Comparison of ENCODE assay signal across 8 mouse cellular contexts in the genomic region with DNA sequence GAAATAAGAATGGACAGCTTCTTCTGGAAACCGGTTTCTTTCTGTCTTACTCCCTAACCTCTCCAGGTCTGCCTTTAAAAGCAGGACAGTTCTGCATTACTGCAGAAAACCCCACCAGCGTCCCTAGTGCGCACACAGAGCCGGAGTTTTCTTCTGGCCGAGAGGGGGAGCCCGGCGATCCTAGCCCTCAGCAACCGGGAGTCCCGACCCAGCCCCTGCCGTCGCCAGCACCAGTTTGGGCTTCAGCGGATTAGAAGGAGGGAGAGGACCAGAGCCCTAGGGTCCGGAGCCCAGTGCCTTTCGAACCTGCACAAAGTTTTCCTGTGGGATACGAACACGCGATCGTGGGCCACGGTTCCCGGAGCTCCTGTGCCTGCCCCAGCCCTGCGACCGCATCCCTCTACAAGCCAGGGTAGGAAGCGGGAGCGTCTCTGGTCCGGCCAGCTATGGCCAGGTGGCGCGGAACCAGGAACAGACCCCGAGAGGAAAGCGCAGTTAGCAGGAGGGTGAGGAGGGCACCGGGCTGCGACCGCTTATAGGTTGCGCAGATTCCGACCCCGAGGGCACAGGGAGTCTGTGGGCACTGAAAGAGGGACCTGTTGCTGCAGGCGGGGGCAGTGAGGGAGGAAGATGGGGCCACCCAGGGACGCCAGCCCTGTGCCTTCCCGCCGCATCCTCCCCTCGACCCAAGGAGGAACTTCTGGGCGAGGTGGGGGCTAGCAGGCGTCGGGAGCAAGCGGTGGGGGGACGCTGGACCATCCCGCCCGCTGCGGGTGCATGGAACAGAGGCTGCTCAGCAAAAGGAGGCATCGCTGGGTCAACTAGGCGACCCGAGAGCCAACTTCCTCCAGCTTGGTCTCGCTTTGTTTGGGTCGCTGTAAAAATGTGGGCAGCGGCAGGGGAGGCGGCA. TPM values are rescaled to one million over a fixed set of nuclear protein-coding genes. Genes with fewer than 3 reads are reported as not detected.
A peak's percentile ranks its signal among the peaks of the same experiment; 100 is the strongest.
DNase-seq lines count a peak whose midpoint lies in the region; ATAC-seq and TF ChIP-seq lines count a peak whose summit lies in the region.

Gene Gulp1, plus strand, starts transcription at position 51 of the 910 bp plus-strand sequence.

- H3K9ac ChIP-seq in lung, embryonic 14.5 days: peak within 1 kb of the TSS; percentile 84

- peak within 1 kb of the TSS; percentile 78 for H3K4me3 ChIP-seq in lung, embryonic 14.5 days (ENCODE audit: low read depth, low read length)

- peak; percentile 73 for TF ChIP-seq CTCF in lung, embryonic 14.5 days (IDR thresholded peaks at IDR 0.05; ENCODE audit: low read depth)

- H3K27me3 ChIP-seq in lung, embryonic 14.5 days (ENCODE audit: insufficient read depth, low read length): no peaks in the 10 kb centered on the region

- ATAC-seq in frontal cortex, adult (ENCODE audit: low TSS enrichment): peak; percentile 94
- ATAC-seq in lung, embryonic 14.5 days (ENCODE audit: insufficient read depth): peak; percentile 91

- DNase-seq in NIH3T3 (ENCODE audit: low read depth): peak; percentile 90
- peak; percentile 7 for DNase-seq in cerebellum, adult 9-10 months
- DNase-seq in heart, postnatal 4 days: peak; percentile 82
- peak; percentile 8 for DNase-seq in layer of hippocampus, adult 9-11 months
- peak; percentile 91 for DNase-seq in lung, embryonic 14.5 days
- DNase-seq in ovary, postnatal 10 days (ENCODE audit: low spot score): peak; percentile 58
- DNase-seq in urinary bladder, postnatal 4 days (ENCODE audit: low spot score in 2 of 2): peak; percentile 73 to 80

- H3K36me3 ChIP-seq in lung, embryonic 14.5 days (ENCODE audit: insufficient read depth): no peaks in the 10 kb centered on the region

- peaks cover 6% of the 10 kb centered on the region; the same call in 1 of the 2 replicates for H3K4me1 ChIP-seq in lung, embryonic 14.5 days (ENCODE audit: insufficient read depth)

- peak within 1 kb of the TSS; percentile 93 for H3K27ac ChIP-seq in lung, embryonic 14.5 days (ENCODE audit: low read depth)

- under 1% methylated on average over 55 of the region's 55 CpGs for WGBS in lung, embryonic 14.5 days

- no peaks in the 10 kb centered on the region for H3K9me3 ChIP-seq in lung, embryonic 14.5 days (ENCODE audit: low read depth, low read length)

- peak within 1 kb of the TSS; percentile 75 for H3K4me2 ChIP-seq in lung, embryonic 14.5 days

RNA-seq across cellular contexts. Expression of gene Gulp1, which starts in this region (rescaled TPM):
- total RNA-seq in heart, postnatal 4 days (2021): 10 to 100 TPM; 10.2 to 14.7 TPM
- polyA plus RNA-seq in lung, embryonic 14.5 days (2014; fragmentation: Nextera tagmentation; extraction: Ambion mirVana): 28.3 and 30.0 TPM in 2 replicates

Comparison
In these comparisons a context has a peak if more than half of its experiments do, and no peak if none do; other contexts are left out.
1. Peak in every context shown above with its lines: DNase-seq, ATAC-seq, H3K4me3 ChIP-seq and H3K27ac ChIP-seq.
2. DNase-seq: peak in every context shown above with its lines; median percentile 91 in lung, embryonic 14.5 days; 90 in NIH3T3; 82 in heart, postnatal 4 days; 76 in urinary bladder, postnatal 4 days; 58 in ovary, postnatal 10 days; 8 in layer of hippocampus, adult 9-11 months; 7 in cerebellum, adult 9-10 months.